Mouse (Mus musculus) ES-Bruce4 (cell line): ENCODE measurements around the gene Eif1ad.

ENCODE experiments used
- CTCF ChIP-seq: IDR thresholded peaks from one replicate; pipeline ENCODE4 v1.8.1; 2011; ENCODE audit warnings: low read depth, low read length
- EP300 ChIP-seq: IDR thresholded peaks from 2 replicates; pipeline ENCODE4 v1.6.1; 2011; ENCODE audit warnings: low read depth, low read length; ENCODE audit not compliant: insufficient read depth
- POLR2A ChIP-seq: IDR thresholded peaks from one replicate; pipeline ENCODE4 v1.8.1; 2011; ENCODE audit warnings: low read length; ENCODE audit not compliant: insufficient read depth

DNA sequence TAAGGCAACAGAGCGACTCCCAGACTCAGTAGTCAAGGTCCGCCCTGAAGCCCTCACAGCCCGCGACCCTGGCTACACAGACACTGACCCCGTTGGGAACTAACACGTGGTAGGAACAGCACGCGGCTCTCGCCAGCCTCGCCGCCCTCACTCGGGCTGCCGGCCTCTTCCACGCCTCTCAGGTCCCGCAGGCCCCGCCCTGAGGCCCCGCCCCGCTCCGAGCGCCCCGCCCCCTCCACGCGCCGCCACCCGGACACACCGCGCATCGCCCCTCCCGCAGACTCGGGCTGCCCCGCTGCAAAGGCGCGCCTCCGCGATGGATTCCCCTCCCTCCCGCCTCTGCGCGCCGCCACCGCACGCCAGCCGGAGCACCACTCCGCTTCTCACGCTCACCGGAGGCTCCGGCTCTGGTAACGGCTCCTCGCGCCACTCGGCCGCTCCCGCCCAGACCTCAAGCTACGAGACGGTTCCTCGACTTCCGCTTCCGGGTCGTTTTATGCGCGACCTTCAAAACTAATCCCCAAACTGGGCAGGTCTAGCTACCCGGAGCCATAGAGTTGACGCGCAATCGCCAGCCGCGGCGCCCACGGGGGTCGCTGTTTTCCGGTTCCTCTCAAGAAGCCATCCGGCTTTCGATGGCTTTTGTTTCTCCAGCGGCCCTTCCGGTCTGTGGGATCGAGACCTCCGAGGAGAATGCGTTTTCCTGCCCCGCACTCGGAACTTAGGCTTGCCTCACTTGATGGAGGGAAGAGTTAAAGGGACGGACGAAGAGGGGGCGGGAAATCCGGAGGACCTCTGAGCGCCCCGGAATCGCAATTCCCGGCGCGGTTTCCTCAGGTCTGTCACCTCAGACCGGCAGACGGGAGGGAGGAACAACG, at the start of gene Eif1ad:
- TF ChIP-seq POLR2A (peak; percentile 15), CTCF (no peak), EP300 (no peak)
